Mouse (Mus musculus) cerebellum, adult (tissue): ENCODE measurements around the gene Arl6.

Source experiments
- ATAC-seq: cut with Nextera tagmentation; 2 replicates; pipeline ENCODE4 v1.9.2; 2017; ENCODE audit warnings: mild to moderate bottlenecking, moderate library complexity, mixed read lengths; ENCODE audit not compliant: insufficient number of reproducible peaks, low FRiP score, low TSS enrichment

Gene Arl6

GRCm38 (mm10) chr16:59639102-59639691 lies at the start of gene Arl6:
Gene Arl6 (minus strand): TSS chr16:59639391.
- peak; percentile 93 for ATAC-seq

GRCm38 (mm10) chr16:59685135-59685534 lies 45.9 kb upstream of the Arl6 start:
- no peak for ATAC-seq

DNA sequence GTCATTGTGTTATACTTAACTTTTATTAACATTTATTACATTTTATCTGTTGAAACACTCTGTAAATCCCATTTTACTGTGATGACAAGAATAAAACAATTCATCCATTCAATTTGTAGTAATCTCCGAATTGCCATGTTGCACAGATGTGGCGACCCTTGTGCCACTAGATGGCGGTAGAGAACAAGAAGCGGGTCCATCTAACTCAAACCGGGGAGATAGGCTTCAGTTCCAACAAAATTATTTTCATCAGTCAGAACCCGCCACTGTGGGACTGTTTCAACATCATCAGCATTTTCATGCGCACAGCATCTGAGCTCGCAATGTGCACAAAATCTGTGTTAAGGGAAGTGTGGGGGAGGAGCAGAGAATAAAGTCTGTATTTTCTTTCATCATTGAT lies 44.2 kb upstream of the Arl6 start:
- peak; percentile 88 for ATAC-seq

DNA sequence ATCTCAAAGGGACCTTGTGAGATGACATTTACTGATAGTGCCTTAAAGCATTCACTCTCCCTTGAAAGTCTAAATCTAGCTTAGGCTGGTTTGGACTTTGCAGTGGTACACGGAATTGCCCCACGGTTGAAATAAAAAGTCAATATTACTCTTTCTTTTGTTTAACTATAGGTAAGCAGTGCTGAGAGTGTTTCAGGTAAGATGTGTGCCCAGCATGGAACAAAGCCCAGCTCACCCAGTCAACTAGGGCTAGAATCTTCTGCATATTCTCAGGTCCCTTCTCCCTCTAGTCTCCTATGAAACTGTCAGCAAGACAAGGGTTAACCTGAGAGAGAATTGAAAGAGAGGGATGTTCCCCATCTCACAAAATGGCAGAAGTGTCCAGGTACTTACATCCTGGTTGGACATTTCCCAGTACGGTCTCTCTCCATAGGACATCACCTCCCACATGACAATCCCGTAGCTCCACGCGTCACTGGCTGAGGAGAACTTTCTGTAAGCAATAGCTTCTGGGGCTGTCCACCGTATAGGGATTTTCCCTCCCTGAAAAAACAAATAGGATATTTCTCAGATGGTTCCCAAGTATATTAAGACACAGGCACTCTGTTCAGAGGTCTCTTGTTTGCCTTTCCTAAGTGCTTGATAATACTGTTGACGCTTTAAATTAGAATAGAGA lies 43.2 kb upstream of the Arl6 start:
- no peak for ATAC-seq

GRCm38 (mm10) chr16:59666938-59667337 lies 27.7 kb upstream of the Arl6 start:
- ATAC-seq, result no peak

GRCm38 (mm10) chr16:59643766-59644165 lies 4.6 kb upstream of the Arl6 start:
- no peak for ATAC-seq

DNA sequence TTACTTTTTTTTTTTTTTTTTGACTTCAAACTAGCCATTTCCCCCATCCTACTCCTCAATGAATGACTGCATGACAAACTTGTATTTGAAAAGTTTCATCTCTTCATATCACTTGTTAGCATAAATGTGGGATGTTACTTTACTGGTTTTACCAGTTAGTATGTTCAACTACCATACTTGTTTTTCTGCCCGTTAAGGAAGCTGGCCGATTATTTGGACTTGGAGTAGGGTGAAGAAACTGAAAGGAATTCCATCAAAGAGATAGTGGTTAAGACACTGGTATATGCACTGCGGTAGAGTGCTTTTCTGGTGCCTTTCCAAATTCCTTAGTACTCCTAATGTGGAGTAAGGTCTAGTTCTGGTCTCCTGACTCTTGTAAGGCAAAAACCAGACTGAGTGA lies 794 bp upstream of the Arl6 start:
- no peak for ATAC-seq

GRCm38 (mm10) chr16:59634598-59634997 lies 4.6 kb downstream of the Arl6 start:
- no peak for ATAC-seq

GRCm38 (mm10) chr16:59621554-59621953 lies 17.6 kb downstream of the Arl6 start:
- no peak for ATAC-seq

DNA sequence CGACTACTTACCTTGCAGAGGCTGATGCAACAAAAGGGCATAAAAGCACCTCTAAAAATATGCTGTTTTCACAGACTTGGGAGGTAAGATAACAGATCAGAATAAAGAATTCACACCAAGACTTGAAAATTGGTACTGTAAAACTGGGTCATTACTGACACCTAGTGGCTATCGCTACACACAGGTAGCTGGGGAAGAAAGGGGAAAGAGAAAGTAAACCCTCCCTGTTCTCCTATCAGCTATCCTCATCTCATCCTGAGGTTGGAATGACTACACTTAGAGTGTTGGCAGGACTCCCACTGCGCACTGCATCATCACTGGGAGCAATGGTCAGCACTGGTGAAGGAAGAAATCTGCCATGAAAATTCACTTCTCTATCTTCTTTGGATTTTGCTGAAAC lies 22.0 kb downstream of the Arl6 start:
- peak; percentile 86 for ATAC-seq

DNA sequence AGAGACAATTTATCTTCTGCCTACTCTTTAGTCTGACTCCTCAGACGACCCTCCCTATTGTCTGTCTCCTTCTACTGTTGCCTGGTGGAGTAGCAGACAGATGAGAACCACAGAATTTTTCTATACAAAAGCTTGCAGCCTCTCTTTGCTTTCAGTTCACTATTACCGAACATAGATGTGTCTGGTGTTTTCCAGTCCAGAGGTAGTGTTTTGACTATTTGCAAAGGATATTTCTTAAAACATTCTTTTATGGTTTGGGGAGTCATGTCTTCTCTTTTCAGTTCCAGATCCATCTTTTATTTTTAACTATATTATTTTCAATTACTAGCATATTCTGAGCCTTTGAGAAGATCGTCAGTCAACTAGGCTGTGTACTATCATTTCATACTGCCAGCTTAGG lies 23.5 kb downstream of the Arl6 start:
- no peak for ATAC-seq

GRCm38 (mm10) chr16:59610750-59611149 lies 28.4 kb downstream of the Arl6 start:
- no peak for ATAC-seq

DNA sequence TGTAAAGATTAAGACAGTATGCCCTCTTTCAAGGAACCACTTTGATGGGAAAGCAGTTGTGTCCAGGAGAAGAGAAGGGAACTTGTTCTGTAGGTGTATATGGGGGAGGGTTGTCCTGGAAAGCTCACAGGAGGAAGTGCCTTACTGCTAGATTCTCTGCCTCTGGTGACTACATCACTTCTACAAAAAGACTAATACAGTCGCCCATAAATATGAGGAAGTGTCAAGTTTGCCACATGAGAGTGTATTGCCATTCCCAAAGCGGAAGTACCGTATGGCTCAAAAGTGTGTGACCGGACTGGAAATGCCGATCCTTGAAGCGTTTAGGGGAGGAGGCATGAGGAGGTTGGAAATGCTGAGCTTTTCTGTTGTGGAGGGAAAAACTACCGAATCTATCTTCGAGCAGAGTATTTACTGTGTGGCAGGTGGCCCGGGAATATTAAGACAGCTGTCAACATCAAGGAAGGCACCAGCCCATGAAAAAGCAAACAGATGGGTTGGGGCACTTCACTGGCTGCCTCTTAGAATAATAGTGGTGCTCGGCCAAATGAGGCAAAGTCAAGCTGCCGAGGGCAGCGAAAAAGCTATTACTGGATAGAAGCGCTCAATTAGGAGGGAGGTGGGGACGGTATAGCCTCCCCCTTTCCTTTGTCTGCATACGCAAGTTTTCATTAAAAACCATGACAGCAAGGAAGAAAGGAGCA lies 35.0 kb downstream of the Arl6 start:
- ATAC-seq, result no peak

DNA sequence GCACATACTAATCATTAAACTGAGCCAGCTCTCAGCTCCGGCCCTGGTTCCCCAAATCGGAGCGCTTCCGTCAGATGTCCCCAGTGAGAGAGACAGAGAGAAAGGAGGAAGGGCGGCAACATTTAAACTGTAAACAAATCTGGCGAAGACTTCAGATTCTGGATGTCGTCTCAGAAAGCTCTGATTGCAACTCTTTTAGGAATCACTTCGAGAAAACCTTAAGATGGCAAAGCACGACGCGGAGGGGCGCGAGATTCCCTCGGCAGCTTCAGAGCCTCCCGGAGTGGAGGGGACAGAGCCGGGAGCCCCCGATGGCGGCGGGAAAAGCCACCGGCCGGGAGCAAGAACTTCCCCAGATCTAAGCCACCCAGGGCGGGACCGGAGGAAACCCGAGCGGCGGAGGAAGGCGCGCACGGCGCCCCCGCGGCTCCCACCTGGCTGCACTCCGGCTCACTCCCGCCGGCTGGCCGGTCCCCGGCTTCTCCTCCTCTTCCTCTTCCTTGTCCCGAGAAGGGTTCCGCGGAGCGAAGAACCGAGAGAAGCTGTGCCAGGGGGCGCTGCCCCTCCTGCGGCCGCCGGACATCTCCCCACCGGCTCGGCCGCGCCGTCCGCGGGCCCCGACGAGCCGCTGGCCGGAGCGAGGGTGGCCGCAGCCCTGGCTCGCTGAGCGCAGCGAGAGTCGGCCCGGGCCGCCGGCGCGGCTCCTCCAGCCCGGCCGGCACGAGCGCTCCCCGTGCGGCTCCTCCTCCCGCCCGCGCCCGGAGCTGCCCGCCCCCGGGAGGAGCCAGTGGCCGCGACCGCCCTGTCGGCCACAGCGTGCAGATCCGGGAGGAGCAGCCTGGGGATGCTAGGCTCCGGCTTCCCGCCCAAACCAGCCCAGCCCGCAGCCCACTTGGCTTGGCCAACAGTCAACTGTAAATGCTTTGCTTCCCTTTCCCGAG lies 38.6 kb downstream of the Arl6 start, which contains the start of gene Crybg3:
Gene Crybg3 (minus strand): TSS at position 669 of the 941 bp plus-strand sequence.
- peak; percentile 85 for ATAC-seq

DNA sequence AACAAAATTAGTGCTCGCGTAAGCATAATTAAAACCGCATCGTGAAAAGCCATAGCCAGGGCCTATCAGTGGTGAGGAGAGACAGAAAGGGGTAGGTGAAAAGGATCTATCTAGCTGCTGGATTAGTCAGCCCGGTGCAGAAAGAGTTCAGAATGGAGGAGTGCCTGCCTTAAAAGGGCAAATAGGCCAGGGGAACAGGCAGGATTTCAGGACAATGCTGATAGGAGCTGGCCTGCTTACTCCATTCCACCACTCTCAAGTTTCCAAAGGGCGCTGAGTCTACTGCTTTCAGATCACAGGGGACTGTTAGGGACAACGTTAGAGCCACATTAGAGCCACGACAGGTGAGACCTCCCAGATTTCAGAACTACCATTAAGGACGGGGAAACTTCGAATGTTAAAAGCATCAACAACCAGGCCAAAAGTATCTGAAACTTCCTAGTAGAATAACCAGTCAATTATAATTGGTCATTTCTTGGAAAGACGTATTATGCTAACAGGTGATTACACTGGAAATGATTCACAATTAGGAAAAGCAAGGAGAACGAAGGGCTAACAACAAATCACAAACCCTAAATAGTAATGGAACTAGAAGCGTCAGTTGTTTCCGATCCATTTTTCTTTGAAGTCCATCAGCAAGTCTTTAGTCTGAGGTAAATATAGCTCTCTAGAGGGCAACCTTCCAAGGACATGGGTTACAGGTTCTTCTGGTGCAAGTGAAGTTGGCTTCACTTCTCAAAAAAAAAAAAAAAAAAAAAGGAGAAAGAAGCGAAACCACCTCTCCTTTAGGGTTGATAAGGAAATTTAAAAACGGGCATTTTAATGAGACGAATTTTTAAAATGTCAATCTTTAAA lies 39.6 kb downstream of the Arl6 start:
- no peak for ATAC-seq

- no peak for ATAC-seq
Measured at GRCm38 (mm10) chr16:59598997-59599396, 40.2 kb downstream of the Arl6 start.

DNA sequence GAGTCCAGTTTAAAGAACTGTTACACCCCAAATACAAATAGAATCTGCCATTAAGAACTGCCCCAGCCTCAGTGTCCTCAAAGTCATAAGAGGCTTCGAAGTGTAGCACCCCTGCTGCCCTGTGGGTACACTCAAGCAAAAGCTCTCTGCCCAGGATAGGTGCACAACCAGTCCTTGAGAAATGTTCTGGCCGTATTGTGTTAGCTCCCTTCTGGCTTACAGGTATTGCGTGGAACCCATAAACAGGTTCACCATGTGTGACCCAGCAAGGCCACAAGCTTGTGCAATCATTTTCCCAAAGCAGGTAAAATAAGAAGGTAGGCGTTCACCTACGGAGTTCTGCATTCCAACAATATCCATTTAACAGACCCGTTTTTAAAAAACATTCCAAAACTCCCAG lies 41.9 kb downstream of the Arl6 start:
- ATAC-seq, result no peak

GRCm38 (mm10) chr16:59594714-59595113 lies 44.5 kb downstream of the Arl6 start:
- no peak for ATAC-seq

DNA sequence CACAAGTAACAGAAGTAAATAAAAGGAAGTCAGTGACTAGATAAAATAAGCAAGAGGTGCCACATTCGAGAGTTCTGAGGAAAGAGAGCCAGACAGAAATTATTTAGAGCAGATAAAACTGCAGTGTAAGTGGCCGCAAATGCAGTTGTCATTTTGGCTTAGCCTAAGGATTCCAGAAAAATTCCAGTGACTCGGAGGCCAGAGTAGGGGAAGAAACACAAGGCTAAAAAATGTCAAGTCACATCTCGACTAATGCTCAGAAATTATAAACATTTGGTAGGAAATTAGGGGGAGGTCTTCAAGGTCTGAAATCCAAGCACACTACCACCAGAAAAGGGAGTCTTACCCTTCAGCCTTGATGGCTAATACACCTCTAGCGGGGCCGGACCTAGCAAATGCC lies 48.4 kb downstream of the Arl6 start:
- ATAC-seq, result no peak
